Mouse (Mus musculus) adrenal gland, postnatal 25 days (tissue): ENCODE results near the gene Vmn1r103. TPM values are rescaled to one million over a fixed set of nuclear protein-coding genes. Genes with fewer than 3 reads are reported as not detected.
"Not testable (repeated sequence)": the region's sequence is repeated elsewhere in the genome, so short reads cannot be mapped to it uniquely, and the experiment has no call there.

Experiments
- DNase-seq: peaks from one replicate; pipeline ENCODE4 v3.0.0; 2021; ENCODE audit warnings: mixed read lengths
- long read RNA-seq: library from polyadenylated mRNA; stranded (forward); transcript quantifications from one replicate; pipeline ENCODE4 v2.0.0, GENCODE M21; 2021
- total RNA-seq: library from RNA; stranded (reverse); gene quantifications from 2 replicates; pipeline ENCODE4 v1.2.3, GENCODE M21; 2021

Vmn1r103 gene
- not detected in 2 replicates for total RNA-seq
- long read RNA-seq = 0 reads

GRCm38 (mm10) chr7:20510434-20510833, at the start of gene Vmn1r103:
Vmn1r103 (minus strand) TSS chr7:20510534.
- DNase-seq = not testable (repeated sequence)

GRCm38 (mm10) chr7:20545657-20546056, 35.3 kb upstream of the Vmn1r103 start, which contains the start of gene Gm5726:
Gm5726 (minus strand) TSS chr7:20545757.
- DNase-seq = not testable (repeated sequence)

- DNase-seq = not testable (repeated sequence)
Observed at GRCm38 (mm10) chr7:20533537-20533936, 23.2 kb upstream of the Vmn1r103 start, which contains the start of gene Vmn1r104. Vmn1r104 (plus strand) TSS chr7:20533837.

- not testable (repeated sequence) for DNase-seq
Observed at GRCm38 (mm10) chr7:20474825-20475224, 35.5 kb downstream of the Vmn1r103 start, which contains the start of gene Gm10670. Gm10670 (minus strand) TSS chr7:20474925.

Other genes with a start within 250 kb of the Vmn1r103 start
- gene Gm5890, start 247.7 kb downstream of the Vmn1r103 start, total RNA-seq = not detected in 2 replicates
- not detected in 2 replicates for gene Gm4133, start 176.5 kb downstream of the Vmn1r103 start, total RNA-seq
- not detected in 2 replicates for gene Gm5728, start 135.1 kb downstream of the Vmn1r103 start, total RNA-seq
- gene Vmn1r100, start 92.6 kb downstream of the Vmn1r103 start, total RNA-seq = not detected in 2 replicates
- not detected in 2 replicates for gene Vmn1r101, start 67.9 kb downstream of the Vmn1r103 start, total RNA-seq
- gene Gm10670, start 35.6 kb downstream of the Vmn1r103 start, total RNA-seq = not detected in 2 replicates
- not detected in 2 replicates for gene Vmn1r104, start 23.3 kb upstream of the Vmn1r103 start, total RNA-seq
- gene Gm5726, start 35.2 kb upstream of the Vmn1r103 start, total RNA-seq = not detected in 2 replicates
- not detected in 2 replicates for gene Gm4141, start 65.7 kb upstream of the Vmn1r103 start, total RNA-seq
- gene Gm4513, start 88.5 kb upstream of the Vmn1r103 start, total RNA-seq = not detected in 2 replicates
- not detected in 2 replicates for gene Vmn1r107, start 158.4 kb upstream of the Vmn1r103 start, total RNA-seq
- not detected in 2 replicates for gene Vmn1r111, start 192.7 kb upstream of the Vmn1r103 start, total RNA-seq
- gene Gm10668, start 220.1 kb upstream of the Vmn1r103 start, total RNA-seq = not detected in 2 replicates